Mouse (Mus musculus) MN1 (cell line): ENCODE measurements around the gene Slc17a7.

Experiments used
- DNase-seq: peaks from one replicate; pipeline ENCODE4 v3.0.0-alpha.2; 2016; ENCODE audit warnings: low spot score

Slc17a7 gene

DNA sequence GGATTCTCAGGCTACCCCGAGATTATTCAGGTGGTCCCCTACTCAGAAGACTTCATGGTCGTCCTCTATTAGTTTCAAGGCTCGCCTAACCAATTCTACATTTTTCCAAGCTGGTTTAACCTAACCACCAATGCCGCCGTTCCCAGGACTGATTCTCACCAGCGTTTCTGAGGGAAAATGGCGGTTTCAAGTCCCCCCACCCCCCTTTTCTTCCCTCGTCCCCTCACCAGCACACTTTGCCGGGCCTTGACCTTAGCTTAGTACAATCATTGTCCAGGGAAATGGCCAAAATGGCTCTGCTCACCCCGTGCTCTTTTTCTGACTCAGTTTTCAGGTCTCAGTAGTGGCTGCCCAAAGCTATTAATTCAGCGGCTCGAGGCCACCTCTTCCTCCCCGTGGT, 11.6 kb downstream of the Slc17a7 start:
- DNase-seq: no peak

DNA sequence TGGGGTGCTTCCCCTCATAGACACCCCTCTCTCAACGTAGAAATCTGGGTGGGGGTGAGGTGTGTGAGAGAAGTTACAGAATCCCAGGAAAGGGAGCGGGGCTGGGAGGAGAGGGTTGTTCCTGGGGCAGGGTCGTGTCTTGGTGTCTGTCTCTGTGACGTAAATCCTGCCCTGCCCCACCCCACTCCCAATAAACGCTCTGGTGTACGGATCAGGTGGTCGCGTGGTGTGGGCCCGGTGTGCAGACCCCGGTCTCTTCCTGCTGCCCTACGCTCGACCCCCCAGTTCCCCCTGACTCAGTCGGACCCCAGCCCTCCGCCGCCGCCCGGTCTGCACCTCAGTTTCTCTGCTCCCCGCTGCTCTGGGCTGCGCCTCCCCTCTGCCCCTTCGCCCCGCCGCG, 12.2 kb downstream of the Slc17a7 start:
- DNase-seq: no peak

- DNase-seq: no peak
These were observed 12.6 kb downstream of the Slc17a7 start for GRCm38 (mm10) chr7:45176356-45176755.

DNA sequence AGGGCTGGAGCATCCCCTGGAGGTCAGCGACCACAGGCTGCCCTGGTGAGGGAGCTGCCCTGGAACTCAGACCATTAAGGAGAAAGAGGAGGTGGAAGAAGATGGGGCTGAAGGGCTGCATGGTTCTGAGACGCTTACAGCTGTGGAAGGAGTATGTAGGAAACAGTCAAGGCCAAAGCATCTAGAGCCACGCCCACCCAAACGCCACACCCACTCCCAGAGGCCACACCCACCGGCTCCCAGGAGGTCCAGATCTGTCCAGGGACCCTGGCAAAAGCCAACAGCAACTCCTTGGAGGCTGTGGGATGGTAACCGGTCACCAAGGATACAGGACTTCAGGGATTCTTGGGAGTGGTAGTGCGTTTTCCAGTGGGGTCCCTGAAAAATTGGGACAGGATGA, 14.8 kb downstream of the Slc17a7 start:
- DNase-seq: no peak

DNA sequence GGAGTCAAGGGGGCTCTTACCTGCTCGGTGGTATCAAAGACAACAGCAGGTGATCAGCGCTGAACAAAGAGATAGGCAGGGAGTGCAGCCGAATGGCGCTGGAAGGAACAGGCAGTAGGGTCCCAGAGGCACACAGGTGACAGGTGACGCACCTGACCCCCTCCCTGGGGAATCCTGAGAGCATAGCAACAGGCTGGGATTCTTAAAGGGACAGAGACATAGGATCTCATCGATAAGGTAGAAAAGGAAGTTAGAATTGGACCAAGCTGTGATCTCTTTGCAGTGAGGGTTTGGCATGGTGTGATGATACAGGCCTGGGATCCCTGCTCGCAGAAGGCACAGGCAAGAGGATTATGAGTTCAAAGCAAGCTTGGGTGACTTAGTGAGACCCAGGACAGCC, 15.7 kb downstream of the Slc17a7 start, which contains the start of gene Gfy:
Gfy (minus strand) TSS at position 101 of the 400 bp plus-strand sequence.
- no peak for DNase-seq

- DNase-seq: no peak
These were observed 17.2 kb downstream of the Slc17a7 start, which contains the start of gene Pth2 for GRCm38 (mm10) chr7:45180896-45181477. Gene Pth2 (plus strand): TSS chr7:45180995.

DNA sequence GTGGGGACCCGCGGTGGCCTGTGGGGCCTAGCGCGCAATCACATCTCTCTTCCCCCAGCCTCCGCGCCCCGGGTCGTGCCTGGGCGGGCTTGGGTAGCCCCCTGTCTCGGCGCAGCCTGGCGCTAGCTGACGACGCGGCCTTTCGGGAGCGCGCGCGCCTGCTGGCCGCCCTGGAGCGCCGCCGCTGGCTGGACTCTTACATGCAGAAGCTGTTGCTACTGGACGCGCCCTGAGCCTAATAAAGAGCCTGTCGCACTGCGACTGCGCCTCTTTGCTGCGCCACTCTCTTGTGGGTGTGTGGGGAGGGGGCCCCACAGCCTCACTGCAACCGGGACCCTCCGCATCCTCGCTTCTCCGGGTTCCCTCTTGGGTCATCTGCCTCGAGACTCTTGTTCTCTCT, 17.8 kb downstream of the Slc17a7 start:
- DNase-seq: peak; percentile 63

- peak; percentile 94 for DNase-seq
These were observed 18.5 kb downstream of the Slc17a7 start for GRCm38 (mm10) chr7:45182199-45182601.

DNA sequence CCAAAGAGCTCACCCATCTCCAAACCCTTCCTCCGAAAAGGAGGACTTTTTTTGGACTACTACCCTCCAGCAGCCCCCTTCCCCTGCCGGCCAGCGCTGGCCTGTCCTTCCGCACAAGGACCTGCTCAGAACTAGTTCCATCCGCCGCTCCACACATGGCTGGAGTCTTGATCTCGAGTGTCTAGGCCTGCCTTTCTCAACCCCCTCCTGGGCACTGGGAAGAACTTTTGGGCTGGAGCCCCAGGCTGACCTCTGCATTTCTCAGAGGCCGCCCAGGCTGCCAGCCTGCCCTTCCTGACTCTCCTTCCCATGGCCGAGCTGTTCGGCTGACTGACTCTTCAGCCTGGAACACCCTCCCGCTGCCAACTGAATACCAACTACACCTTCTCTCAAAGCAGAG, 18.9 kb downstream of the Slc17a7 start:
- DNase-seq: no peak

GRCm38 (mm10) chr7:45183672-45184071, 19.9 kb downstream of the Slc17a7 start:
- no peak for DNase-seq

DNA sequence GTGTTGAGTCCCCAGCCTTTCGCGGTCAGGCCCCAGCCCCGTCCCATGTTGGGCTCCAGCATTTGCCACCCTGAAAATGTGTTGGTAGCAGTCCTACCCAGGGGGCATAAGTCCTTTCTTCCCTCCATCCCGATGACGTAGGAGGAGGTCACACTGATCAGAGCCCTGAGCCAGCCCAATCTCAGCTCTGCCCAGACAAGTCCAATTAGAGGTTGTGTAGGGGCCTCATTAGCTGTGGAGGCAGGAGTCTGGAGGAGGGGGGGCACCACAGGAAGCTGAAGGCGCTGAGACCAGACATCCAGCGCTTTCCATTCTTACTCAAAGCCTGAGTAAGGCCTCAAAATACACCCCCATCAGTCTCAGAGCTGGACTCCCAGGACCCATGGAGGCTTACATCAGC, 22.2 kb downstream of the Slc17a7 start:
- no peak for DNase-seq

GRCm38 (mm10) chr7:45189600-45189999, 25.9 kb downstream of the Slc17a7 start:
- DNase-seq: no peak

GRCm38 (mm10) chr7:45190186-45190585, 26.4 kb downstream of the Slc17a7 start:
- DNase-seq: no peak

DNA sequence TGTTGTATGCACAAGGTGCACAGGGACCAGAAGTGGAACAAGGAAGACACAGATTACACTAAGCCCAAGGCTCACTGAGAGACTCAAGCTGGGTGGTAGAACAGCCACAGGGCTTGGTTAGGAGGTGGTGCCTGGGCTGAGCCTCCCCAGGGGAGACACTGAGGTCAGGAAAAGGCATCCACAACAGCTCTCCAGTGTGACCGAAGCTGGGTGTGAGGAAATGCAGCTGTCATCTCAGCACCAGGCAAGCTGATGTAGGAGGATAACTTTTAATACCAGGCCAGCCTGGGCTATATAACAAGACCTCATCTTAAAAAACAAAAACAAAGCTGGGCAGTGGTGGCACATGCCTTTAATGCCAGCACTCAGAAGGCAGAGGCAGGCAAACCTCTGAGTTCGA, 27.4 kb downstream of the Slc17a7 start:
- DNase-seq: no peak

DNA sequence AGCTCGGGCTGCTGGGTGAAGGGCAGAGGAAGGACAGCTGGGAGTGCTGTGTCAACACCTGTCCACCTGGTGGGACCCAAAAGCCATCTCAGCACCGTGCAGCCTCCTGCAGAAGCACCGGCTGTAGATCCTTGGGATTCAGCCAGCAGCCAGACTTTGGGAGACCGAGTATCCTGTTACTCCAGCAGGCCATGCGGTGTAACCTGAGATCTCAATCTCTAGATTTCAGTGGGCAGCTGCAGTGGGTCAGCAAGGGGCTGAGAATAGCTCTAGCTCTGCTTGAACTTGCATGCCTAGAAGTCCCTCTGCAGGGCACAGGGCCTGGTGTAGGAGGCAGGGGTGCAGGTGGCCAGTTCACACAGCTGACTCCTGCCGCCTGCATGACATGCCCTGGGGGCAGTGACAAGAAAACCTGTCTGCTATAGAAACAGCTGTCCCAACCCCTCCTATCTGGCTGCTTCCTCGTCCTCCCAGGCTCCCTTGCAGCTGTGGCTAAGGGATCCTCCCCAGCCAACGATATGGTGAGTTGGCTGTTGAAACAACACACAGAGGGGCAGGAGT, 28.1 kb downstream of the Slc17a7 start:
- peak; percentile 54 for DNase-seq

GRCm38 (mm10) chr7:45192585-45193310, 29.0 kb downstream of the Slc17a7 start:
- DNase-seq: no peak

DNA sequence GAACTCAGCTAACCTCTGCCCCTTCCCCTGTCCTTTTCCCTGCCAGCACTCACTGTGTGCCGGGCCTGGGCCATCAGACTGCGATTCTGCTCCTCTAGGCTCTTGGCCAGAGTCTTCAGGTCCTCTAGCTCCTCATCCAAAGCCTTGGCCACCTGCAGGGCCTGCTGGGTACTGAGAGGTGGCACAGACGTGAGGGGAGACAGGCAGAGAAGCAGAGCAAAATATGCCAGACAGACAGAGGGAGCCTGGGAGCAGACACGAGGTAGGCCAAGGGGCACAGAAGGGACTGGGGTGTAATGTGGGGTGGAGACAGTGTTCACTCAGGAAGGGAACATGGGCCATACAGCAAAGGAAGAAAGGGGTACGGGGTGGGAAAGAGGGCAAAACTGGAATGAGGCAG, 29.7 kb downstream of the Slc17a7 start:
- DNase-seq: no peak

DNA sequence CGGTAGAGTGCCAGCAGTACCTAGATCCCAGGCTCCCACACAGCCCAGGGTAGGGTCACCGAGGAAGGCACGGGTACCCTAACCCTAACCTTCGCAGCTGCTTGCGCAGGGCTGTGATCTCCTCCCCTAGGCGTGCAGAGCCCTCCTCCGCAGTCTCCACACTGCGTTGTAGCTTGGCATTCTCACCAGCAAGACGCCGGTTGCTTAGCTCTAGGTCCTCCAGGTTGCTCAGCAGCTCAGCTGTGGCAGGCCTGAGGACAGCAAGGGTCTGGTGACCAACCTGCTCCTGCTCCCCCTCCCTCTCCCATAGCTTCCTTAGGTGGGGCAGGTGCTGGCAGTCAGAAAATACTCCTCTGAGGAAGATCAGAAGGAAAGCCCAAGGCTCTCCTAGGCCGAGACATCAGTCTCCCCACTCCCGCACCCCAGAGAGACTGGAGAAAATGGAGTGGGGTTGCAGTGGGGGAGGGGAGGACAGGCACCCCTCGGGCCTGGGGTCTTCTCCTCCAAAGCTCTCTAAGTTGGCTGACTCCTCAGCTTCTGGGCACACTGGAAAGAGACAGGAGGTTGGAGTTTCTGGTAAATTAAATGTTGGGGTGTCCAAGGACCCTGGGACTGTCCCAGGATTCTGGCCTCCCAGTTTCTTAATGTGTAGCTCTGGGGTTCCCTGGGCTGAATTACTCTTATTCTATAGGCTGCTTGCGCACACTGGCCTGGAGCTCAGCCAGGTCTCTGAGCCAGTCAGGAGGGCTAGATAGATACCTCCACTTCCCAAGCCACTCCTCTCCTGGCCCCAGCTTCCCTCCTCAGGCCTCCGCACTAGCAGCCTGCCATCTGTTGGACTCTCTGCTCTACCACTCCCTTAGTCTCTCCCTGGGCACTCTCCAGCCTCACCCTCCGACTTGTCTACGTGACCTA, 30.4 kb downstream of the Slc17a7 start:
- no peak for DNase-seq

DNA sequence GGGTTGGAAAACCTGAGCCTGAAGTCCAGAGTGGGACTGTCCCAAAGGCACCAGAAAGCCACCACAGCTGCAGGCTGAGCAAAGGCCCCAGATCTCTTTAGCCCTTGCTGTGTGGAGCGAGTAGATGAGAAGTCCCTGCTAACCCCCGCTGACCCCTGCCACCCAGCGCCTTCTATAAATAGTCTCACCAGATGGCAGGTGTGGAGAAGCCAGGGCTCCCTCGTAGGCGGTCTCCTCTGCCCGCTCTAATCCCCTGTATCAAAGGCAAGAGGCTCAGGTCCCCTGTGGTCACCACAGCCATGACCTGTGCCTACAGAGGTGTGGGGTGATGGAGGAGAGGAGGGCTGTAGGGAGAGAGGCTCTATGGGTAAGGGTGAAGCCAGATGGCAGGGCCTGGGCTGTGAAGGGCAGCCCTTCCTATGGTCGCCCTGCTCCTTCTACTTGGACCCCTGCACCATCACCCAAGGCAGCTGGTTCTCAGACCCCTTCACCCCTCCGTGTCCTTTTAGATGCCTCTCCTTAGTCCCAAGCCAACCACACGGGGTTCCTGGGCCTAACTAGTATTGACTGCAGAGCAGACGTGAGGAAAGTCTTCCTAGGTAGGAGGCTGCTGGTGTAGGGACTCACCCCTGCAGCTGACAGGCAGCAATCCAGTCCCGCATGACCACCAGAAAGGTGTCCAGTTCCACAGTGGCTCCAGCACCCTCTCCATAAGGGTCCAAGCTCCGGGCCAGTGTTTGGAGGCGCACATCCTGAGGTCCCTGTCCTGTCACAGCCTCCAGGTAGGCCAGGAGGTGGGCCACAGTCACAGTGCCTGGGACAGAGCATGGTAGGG, 31.8 kb downstream of the Slc17a7 start:
- no peak for DNase-seq

GRCm38 (mm10) chr7:45196176-45196535, 32.4 kb downstream of the Slc17a7 start:
- DNase-seq: no peak

- peak; percentile 57 for DNase-seq
These were observed 33.2 kb downstream of the Slc17a7 start for GRCm38 (mm10) chr7:45196994-45197393.

DNA sequence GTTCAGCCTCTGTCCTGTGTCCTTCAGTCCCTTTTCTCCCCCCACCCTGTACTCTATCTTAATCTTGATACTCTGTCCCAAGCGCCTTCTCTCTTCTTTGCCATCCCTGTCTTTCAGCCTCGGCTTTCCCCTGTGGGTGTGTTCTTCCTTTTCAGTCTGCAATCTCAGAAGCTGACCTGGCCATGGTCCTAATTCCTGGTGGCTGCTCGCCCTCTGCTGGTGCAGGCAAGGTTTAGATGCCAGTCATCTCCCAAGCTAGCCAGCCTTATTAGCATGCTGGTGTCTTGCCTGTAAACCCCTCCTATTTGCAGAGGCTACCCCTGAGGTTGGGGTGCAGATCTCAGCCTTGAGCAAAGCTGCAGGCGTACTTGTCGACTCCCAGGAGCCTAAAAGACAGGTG, 34.7 kb downstream of the Slc17a7 start:
- peak; percentile 85 for DNase-seq
